Mouse (Mus musculus): ENCODE measurements around the gene Anpep. TPM values are rescaled to one million over a fixed set of nuclear protein-coding genes. Genes with fewer than 3 reads are reported as not detected.

The Anpep gene
- polyA plus RNA-seq, 1 experiment from 2014 or later = 8.6 TPM

- no peaks in the 10 kb centered on the region for H3K27me3 ChIP-seq
- no peak overlapping the region for H3K27ac ChIP-seq
- no peaks in the 10 kb centered on the region for H3K9me3 ChIP-seq (replicated peaks)
- H3K4me3 ChIP-seq = no peak overlapping the region
- ATAC-seq (replicated peaks; ENCODE audit: insufficient number of reproducible peaks, insufficient read depth, low FRiP score, low read depth) = no peak
- no peaks in the 10 kb centered on the region for H3K4me1 ChIP-seq (replicated peaks)
- no peak overlapping the region for H3K4me2 ChIP-seq
- no peaks in the 10 kb centered on the region for H3K36me3 ChIP-seq
- H3K9ac ChIP-seq = no peak overlapping the region
These were observed 27.9 kb downstream of the Anpep start for GRCm38 (mm10) chr7:79832980-79833379.

- Histone ChIP-seq H3K4me2 (no peak overlapping the region), H3K4me3 (no peak overlapping the region), H3K9ac (no peak overlapping the region), H3K36me3 (no peaks in the 10 kb centered on the region), H3K27me3 (no peaks in the 10 kb centered on the region), H3K27ac (peak overlapping the region; percentile 21), H3K4me1 (replicated peaks) (no peaks in the 10 kb centered on the region), H3K9me3 (replicated peaks) (no peaks in the 10 kb centered on the region)
- 43% methylated on average over 6 of the region's 6 CpGs for WGBS
- no peak; the same call in 1 of the 2 replicates for ATAC-seq (replicated peaks; ENCODE audit: insufficient number of reproducible peaks, insufficient read depth, low FRiP score, low read depth)
These were observed 29.3 kb downstream of the Anpep start for GRCm38 (mm10) chr7:79831585-79831984.

GRCm38 (mm10) chr7:79831145-79831544 lies 29.7 kb downstream of the Anpep start:
- Histone ChIP-seq H3K4me3 (no peak overlapping the region), H3K9me3 (replicated peaks) (no peaks in the 10 kb centered on the region), H3K27me3 (no peaks in the 10 kb centered on the region), H3K4me1 (replicated peaks) (no peaks in the 10 kb centered on the region), H3K4me2 (no peak overlapping the region), H3K36me3 (no peaks in the 10 kb centered on the region), H3K27ac (peak overlapping the region; percentile 21), H3K9ac (no peak overlapping the region)
- WGBS = 61% methylated on average over 6 of the region's 6 CpGs
- 0 out of 2 replicates have a peak, but pooled peaks have one; percentile 52 for ATAC-seq (replicated peaks; ENCODE audit: insufficient number of reproducible peaks, insufficient read depth, low FRiP score, low read depth)

- Histone ChIP-seq H3K9ac (no peak overlapping the region), H3K36me3 (no peaks in the 10 kb centered on the region), H3K4me2 (no peak overlapping the region), H3K27ac (no peak overlapping the region), H3K27me3 (no peaks in the 10 kb centered on the region), H3K4me3 (no peak overlapping the region), H3K4me1 (replicated peaks) (no peaks in the 10 kb centered on the region), H3K9me3 (replicated peaks) (no peaks in the 10 kb centered on the region; the same call in 1 of the 2 replicates)
- ATAC-seq (replicated peaks; ENCODE audit: insufficient number of reproducible peaks, insufficient read depth, low FRiP score, low read depth) = no peak
- WGBS = 79% methylated on average over 3 of the region's 3 CpGs
These were observed 32.5 kb downstream of the Anpep start for GRCm38 (mm10) chr7:79828341-79828740.

- no peaks in the 10 kb centered on the region for H3K36me3 ChIP-seq
- H3K4me1 ChIP-seq (replicated peaks) = peaks cover 20% of the 10 kb centered on the region
- no peak overlapping the region for H3K9ac ChIP-seq
- no peak overlapping the region for H3K4me2 ChIP-seq
- WGBS = 78% methylated on average over 12 of the region's 12 CpGs
- no peaks in the 10 kb centered on the region; the same call in 1 of the 2 replicates for H3K9me3 ChIP-seq (replicated peaks)
- no peak overlapping the region for H3K27ac ChIP-seq
- ATAC-seq (replicated peaks; ENCODE audit: insufficient number of reproducible peaks, insufficient read depth, low FRiP score, low read depth) = no peak
- no peak overlapping the region for H3K4me3 ChIP-seq
- H3K27me3 ChIP-seq = peaks cover 4% of the 10 kb centered on the region; the same call in 1 of the 2 replicates
These were observed 38.7 kb downstream of the Anpep start for GRCm38 (mm10) chr7:79822092-79822695.

- H3K4me1 ChIP-seq (replicated peaks) = peaks cover 20% of the 10 kb centered on the region
- no peaks in the 10 kb centered on the region; the same call in 1 of the 2 replicates for H3K9me3 ChIP-seq (replicated peaks)
- H3K27ac ChIP-seq = no peak overlapping the region
- H3K4me2 ChIP-seq = no peak overlapping the region
- ATAC-seq (replicated peaks; ENCODE audit: insufficient number of reproducible peaks, insufficient read depth, low FRiP score, low read depth) = no peak
- H3K27me3 ChIP-seq = peaks cover 11% of the 10 kb centered on the region; the same call in 1 of the 2 replicates
- H3K36me3 ChIP-seq = no peaks in the 10 kb centered on the region
- H3K9ac ChIP-seq = no peak overlapping the region
- 54% methylated on average over 11 of the region's 11 CpGs for WGBS
- H3K4me3 ChIP-seq = no peak overlapping the region
These were observed 40.9 kb downstream of the Anpep start for GRCm38 (mm10) chr7:79819996-79820395.

- Histone ChIP-seq H3K4me1 (replicated peaks) (peaks cover 20% of the 10 kb centered on the region), H3K27me3 (peaks cover 11% of the 10 kb centered on the region; the same call in 1 of the 2 replicates), H3K9me3 (replicated peaks) (no peaks in the 10 kb centered on the region; the same call in 1 of the 2 replicates), H3K4me3 (no peak overlapping the region), H3K36me3 (no peaks in the 10 kb centered on the region), H3K9ac (no peak overlapping the region), H3K4me2 (no peak overlapping the region), H3K27ac (no peak overlapping the region)
- ATAC-seq (replicated peaks; ENCODE audit: insufficient number of reproducible peaks, insufficient read depth, low FRiP score, low read depth) = no peak; the same call in 1 of the 2 replicates
- WGBS = 17% methylated on average over 4 of the region's 4 CpGs
These were observed 41.3 kb downstream of the Anpep start for GRCm38 (mm10) chr7:79819515-79819914.

GRCm38 (mm10) chr7:79818321-79818720 lies 42.5 kb downstream of the Anpep start:
- 10% methylated on average over 6 of the region's 6 CpGs for WGBS
- no peak overlapping the region for H3K4me2 ChIP-seq
- no peaks in the 10 kb centered on the region for H3K9me3 ChIP-seq (replicated peaks)

GRCm38 (mm10) chr7:79813409-79813808 lies 47.5 kb downstream of the Anpep start:
- Histone ChIP-seq H3K27me3 (peaks cover 39% of the 10 kb centered on the region), H3K27ac (no peak overlapping the region), H3K4me2 (no peak overlapping the region), H3K36me3 (no peaks in the 10 kb centered on the region), H3K9ac (no peak overlapping the region), H3K4me3 (no peak overlapping the region), H3K9me3 (replicated peaks) (no peaks in the 10 kb centered on the region), H3K4me1 (replicated peaks) (peaks cover 10% of the 10 kb centered on the region)
- WGBS = 76% methylated on average over 1 of the region's 1 CpGs
- ATAC-seq (replicated peaks; ENCODE audit: insufficient number of reproducible peaks, insufficient read depth, low FRiP score, low read depth) = no peak

More at GRCm38 (mm10) chr7:79818321-79818720, 42.5 kb downstream of the Anpep start:
- Histone ChIP-seq H3K36me3 (no peaks in the 10 kb centered on the region), H3K4me3 (no peak overlapping the region), H3K27me3 (peaks cover 11% of the 10 kb centered on the region; the same call in 1 of the 2 replicates), H3K27ac (no peak overlapping the region), H3K9ac (no peak overlapping the region), H3K4me1 (replicated peaks) (peaks cover 20% of the 10 kb centered on the region)
- ATAC-seq (replicated peaks; ENCODE audit: insufficient number of reproducible peaks, insufficient read depth, low FRiP score, low read depth) = no peak

GRCm38 (mm10) chr7:79810611-79811506 lies 50.0 kb downstream of the Anpep start, which contains the start of gene Mesp2:
Gene Mesp2, plus strand, starts transcription at chr7:79810727.
- no peaks in the 10 kb centered on the region for H3K9me3 ChIP-seq (replicated peaks)
- WGBS = 13% methylated on average over 50 of the region's 71 CpGs
- peaks cover 28% of the 10 kb centered on the region for H3K27me3 ChIP-seq
- ATAC-seq (replicated peaks; ENCODE audit: insufficient number of reproducible peaks, insufficient read depth, low FRiP score, low read depth) = peak; percentile 35; the same call in 1 of the 2 replicates
- H3K9ac ChIP-seq = peak within 1 kb of the TSS; percentile 55
- H3K4me3 ChIP-seq = peak within 1 kb of the TSS; percentile 45
- peaks cover 8% of the 10 kb centered on the region for H3K4me1 ChIP-seq (replicated peaks)
- H3K4me2 ChIP-seq = peak within 1 kb of the TSS; percentile 76
- H3K27ac ChIP-seq = no peak within 1 kb of the TSS
- H3K36me3 ChIP-seq = no peaks in the 10 kb centered on the region

- no peak overlapping the region for H3K27ac ChIP-seq
- ATAC-seq (replicated peaks; ENCODE audit: insufficient number of reproducible peaks, insufficient read depth, low FRiP score, low read depth) = no peak
- no peak overlapping the region for H3K9ac ChIP-seq
- peaks cover 28% of the 10 kb centered on the region for H3K27me3 ChIP-seq
- H3K4me1 ChIP-seq (replicated peaks) = peaks cover 15% of the 10 kb centered on the region
- H3K4me2 ChIP-seq = no peak overlapping the region
- WGBS = 83% methylated on average over 7 of the region's 7 CpGs
- no peaks in the 10 kb centered on the region for H3K36me3 ChIP-seq
- no peaks in the 10 kb centered on the region for H3K9me3 ChIP-seq (replicated peaks)
- H3K4me3 ChIP-seq = no peak overlapping the region
These were observed 52.3 kb downstream of the Anpep start for GRCm38 (mm10) chr7:79808561-79808960.

All from heart, embryonic 15.5 days (tissue).